Mouse (Mus musculus) frontal cortex, postnatal 14 days (tissue): ENCODE measurements around the gene Hax1.

Experiments used
- DNase-seq, 2 experiments: peaks; one replicate each; pipeline ENCODE4 v3.0.0; 2022; ENCODE audit warnings: low spot score in 2 of 2

Hax1 gene

GRCm38 (mm10) chr3:89962059-89962750, 36.4 kb downstream of the Hax1 start:
- no peak for DNase-seq

- DNase-seq, result no peak
Observed at GRCm38 (mm10) chr3:89961436-89961835, 37.1 kb downstream of the Hax1 start.

- peak; percentile 91 to 93 for DNase-seq
Observed at GRCm38 (mm10) chr3:89960469-89960868, 38.1 kb downstream of the Hax1 start.

- DNase-seq, result peak; percentile 40 to 56
Observed at GRCm38 (mm10) chr3:89959435-89959834, 39.1 kb downstream of the Hax1 start.

- DNase-seq, result no peak
Observed at GRCm38 (mm10) chr3:89957880-89958279, 40.7 kb downstream of the Hax1 start.

- no peak for DNase-seq
Observed at GRCm38 (mm10) chr3:89956177-89956971, 42.2 kb downstream of the Hax1 start.

GRCm38 (mm10) chr3:89953420-89953819, 45.2 kb downstream of the Hax1 start:
- DNase-seq, result peak; percentile 54 to 69

- DNase-seq, result peak in 1 of 2 experiments; percentile 44
Observed at GRCm38 (mm10) chr3:89948655-89949054, 49.9 kb downstream of the Hax1 start.

GRCm38 (mm10) chr3:89948021-89948420, 50.6 kb downstream of the Hax1 start:
- no peak for DNase-seq
